Mouse (Mus musculus) monocyte, adult 2 months (primary cell): ENCODE results near the gene Gpr142.

ENCODE experiments used
- DNase-seq, 2 experiments: peaks; one replicate each; pipeline ENCODE4 v3.0.0; 2022; ENCODE audit warnings: low spot score in 2 of 2, low read depth in 1 of 2

Gpr142 gene

DNA sequence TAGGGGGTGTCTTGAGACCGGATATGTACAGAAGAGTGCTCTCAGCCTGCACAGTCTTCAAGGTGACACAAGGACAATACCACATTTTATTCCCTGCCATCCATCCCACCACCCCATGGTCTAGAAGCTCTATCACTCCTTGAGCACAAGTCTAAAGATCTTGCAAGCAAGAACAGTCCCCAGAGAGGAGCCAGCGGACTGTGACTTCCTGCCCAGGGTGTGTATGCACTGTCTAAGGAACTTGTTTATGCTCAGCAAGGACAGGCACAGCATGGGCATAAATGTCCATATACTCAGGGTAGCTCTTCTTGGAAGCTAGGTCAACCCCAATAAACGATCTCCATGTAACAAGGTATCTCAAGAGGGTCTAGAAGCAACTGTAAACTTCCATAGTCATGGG is 743 bp upstream of the Gpr142 start:
- no peak for DNase-seq

DNA sequence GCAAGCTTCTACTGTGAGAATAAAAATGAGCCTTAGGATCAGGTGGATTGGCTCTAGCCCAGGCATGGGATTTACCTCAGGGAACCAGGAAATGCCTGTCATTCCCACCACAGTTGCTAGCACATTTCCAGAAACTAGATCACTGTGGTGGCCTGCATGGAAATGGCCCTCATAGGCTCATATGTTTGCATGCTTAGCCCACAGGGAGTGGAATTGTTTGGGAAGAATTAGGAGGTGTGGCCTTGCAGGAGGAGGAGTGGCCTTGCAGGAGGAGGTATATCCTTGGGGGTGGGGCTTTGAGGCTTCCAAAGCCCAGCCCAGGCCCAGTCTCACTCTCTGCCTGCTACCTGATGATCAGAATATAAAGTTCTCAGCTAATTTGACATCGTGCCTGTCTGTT is 3.2 kb downstream of the Gpr142 start:
- no peak for DNase-seq

DNA sequence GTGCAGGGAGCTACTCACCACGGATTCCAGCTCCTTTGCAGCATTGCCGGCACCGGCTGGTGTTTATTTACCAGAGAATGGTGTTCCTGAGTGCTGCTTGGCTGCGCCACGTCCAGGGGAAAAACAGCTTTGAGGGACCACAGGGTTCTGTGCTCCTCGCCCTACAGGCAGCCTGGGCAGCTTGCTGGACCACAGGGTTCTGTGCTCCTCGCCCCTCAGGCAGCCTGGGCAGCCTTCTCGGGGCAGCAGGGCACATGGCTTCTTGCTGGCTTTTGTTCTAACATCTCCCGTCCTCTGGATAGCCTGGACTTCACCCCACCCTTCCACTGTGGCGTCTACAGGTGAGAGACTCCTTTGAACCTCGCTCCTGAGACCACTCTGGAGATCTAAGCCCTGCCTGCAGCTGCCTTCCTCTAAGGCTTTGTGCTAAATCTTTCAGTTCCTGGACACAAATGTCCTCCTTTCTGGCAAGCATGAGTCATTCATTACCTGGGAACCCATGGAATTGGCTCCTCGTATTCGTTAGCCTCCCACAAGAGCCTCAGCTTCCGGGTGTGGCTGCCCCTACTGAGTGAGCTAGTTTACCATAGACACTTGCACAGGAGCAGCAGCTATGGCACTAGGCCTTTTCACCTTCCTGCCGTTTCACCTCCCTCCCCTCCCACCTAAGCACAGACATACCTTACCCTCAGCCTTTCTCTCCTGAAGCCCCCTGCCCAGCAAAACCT is 4.0 kb downstream of the Gpr142 start:
- DNase-seq, result no peak

DNA sequence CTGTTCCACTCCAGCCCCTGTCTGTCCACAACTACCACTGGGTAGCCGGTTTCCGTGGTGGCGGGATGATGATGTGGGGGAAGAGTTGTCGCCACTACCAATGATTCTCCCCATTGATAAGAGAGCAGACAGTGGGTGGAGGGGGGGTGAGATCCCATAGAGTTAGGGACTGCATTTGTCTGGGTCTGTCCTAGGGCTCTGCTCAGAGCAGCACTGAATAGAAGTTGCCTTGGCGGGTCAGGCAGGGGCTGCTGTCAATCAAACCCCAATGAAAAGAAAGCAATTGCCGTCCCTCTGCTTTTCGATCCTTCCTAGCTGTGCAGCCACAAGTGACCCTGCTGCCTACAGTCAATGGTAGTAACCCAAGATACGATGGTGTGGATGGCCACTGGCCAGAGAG is 5.3 kb downstream of the Gpr142 start:
- no peak for DNase-seq

DNA sequence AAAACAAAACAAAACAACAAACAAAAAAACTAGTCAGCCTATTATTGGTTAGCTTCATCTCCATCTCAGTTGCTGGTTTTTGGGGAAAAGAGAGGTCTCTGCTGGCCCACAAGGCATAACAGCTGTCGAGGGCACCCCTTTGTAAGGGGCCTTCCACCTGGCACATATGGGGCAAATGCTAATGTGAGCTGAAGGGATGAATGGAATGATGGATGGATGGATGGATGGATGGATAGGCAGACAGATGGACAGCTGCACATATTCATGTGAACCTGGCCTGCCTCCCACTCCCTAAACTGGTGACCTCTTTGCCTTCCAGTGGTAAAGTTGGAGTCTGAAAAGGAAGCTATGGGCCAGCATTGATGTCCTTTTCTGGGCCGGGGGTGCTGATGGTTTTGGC is 8.3 kb downstream of the Gpr142 start:
- DNase-seq, result no peak

DNA sequence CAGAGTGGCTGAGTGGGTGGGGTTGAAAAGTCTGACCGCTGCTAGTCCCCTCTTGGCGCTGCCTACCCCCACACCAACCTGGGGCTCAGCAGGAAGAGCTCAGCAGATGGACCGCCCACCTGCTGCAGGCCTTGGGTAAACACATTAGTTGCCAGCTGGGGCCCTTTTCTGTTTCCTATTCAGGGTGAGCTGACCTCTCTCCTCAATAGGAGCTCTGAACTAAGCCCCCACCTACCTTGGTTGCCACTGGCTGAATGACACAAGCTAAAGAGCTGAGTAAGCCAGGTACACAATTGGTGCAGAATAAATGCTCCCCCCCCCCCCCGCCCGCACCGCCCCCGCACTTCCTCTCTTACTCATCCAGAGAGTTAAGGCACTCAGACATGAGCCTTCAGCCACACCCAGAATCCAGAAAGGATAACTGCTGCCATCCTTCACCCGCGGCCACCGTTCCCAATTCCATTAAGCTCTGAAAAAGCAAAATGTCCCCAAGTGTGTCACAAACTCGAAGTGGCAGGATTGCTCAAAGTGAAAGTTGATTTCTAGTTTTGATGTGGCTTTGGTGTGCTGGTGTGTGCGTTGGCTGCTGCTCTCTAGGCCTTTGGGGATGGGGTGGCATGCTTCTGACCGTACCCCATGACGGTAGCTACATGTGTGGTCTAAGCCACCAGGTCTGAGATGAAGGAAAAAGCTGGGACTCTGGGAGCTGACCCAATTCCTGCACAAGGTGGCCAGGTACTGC is 9.1 kb downstream of the Gpr142 start:
- no peak for DNase-seq

DNA sequence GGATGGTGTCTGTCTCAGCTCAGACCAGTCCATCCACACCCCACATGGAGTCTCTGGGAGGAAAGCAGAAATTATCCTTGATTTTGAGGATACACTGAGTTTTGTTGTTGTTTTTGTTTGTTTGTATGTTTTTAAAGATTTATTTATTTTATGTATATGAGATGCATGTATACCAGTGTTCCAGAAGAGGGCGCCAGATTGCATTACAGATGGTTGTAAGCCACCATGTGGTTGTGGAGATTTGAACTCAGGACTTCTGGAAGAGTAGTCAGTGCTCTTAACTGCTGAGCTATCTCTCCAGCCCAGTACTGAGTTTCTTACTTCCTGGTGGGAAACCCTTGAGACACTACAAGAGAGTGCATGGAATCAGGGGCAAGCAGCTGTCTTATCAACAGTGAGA is 10.6 kb downstream of the Gpr142 start:
- no peak for DNase-seq

DNA sequence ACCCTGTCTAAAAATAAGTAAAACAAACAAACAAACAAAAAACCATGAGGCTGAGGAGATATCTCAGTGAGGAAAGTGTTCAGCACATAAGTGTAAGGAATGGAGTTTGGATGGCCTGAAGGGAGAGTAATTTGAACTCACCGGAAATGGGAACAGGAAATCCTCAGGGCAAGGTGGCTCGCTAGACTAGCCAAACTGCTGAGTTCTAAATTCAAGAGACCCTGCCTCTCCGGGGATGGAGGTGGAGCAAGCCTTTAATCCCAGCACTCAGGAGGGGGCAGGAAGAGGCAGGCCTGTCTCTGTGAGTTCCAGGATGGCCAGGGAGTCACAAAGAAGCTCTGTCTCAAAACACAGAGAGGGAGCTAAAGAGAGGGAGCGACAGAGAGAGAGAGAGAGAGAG is 11.6 kb downstream of the Gpr142 start:
- DNase-seq, result no peak

DNA sequence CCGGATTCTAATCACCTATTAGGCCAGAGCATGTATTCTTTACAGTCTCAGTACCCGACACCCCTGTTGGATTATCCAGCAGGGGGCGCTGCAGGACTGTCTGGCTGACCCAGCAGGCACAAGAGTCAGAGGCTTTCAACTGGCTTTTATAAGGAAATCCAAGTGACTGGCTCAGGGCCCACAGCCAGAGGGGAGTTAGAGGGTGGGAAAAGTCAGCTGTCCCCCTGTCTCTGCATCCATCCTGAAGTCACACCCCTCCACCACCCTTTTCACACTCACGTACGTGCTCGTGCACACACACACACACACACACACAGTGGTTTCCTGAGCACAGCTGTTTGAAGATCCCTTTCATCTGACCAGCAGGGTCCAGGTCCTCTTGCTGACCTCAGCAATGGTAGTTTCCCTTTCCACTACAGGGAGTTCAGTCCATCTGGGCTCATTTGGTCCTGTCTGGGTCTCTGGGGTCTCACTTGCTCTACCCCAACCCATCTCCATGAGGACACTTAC is 14.1 kb downstream of the Gpr142 start:
- peak; percentile 71 to 84 for DNase-seq

DNA sequence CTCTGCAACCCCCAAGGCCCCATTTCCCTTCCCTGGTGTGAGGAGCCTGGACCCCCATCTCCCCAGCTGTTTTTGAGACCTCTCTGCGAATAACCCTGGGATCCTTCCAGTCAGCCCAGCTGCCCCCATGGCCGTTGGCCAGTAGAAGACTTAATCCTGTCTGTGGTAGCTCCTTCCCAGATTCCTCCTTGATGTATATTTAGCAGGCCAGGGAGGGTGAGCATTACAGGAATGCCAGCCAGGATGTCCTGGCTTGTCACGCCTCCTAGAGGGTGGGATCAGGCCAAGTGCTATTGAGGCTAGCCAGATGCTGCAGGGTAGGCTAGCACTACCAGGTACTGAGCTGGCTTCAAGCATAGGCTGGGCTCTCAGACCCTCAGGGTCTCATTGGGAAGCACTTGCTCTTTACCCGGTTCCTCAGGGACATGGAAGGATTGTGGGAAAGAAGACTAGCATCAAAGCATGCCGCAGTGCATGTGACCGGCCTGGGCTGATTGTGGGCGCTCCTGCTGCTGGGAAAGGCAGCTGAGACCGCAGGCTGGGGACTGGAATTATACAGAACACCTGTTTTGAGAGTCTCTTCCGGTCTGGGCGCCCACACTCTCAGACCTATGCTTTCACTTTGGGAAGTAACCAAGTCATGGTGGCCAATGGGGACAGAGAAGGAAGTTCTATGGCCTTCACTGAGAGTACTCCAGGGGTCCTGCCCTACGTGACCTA is 16.3 kb downstream of the Gpr142 start:
- no peak for DNase-seq

DNA sequence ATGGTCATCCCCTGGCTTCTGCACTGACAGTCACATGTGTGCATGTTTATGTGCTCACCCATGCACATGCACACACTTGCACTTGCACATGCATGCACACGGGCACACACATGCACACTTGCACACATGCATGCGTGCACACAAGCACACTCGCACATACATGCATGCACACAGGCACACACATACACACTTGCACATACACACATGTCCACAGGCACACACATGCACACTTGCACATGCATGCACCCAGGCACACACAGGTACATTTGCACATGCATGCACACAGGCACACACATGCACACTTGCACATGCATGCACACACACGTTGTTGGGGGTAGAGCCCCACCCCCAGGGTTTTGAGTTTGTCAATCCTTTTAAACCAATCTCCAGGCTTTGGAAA is 18.2 kb downstream of the Gpr142 start:
- no peak for DNase-seq

DNA sequence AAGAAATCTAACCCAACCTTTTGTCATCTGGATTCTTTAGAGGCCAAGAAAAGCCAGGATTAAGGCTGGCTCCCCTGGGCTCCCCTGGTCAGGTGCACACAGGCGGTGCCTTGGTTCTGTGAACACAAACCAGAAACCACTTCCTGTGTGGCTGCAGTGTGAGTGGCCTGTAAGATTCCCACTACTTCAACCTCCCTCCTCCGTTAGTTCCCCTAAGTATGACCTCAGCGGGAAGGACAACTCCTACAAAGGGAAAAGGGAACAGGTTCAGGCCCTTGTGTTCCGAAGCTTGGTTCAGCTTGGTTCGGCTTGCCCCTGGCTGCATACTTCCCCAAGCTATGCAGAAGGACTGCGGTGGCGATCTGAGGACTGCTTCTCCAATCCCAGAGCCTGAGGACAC is 19.5 kb downstream of the Gpr142 start:
- DNase-seq, result peak; percentile 46 to 59

DNA sequence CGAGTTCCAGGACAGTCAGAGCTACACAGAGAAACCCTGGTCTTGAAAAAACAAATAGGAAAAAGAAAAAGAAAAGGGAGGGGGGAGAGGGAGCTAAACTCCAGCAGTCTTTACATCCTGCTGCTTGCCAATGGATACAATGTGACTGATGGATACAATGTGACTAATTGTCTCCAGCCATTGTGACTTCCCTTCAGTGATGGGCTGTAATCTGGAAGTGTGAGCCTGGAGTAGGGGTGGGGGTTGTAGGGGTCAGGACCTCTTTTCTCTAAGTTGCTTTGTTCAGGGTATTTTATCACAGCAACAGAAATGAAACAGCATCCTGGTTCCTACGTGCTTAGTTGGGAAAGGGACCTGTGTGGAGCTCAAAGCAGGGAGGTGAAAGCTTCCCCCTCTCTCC is 20.4 kb downstream of the Gpr142 start:
- no peak for DNase-seq

DNA sequence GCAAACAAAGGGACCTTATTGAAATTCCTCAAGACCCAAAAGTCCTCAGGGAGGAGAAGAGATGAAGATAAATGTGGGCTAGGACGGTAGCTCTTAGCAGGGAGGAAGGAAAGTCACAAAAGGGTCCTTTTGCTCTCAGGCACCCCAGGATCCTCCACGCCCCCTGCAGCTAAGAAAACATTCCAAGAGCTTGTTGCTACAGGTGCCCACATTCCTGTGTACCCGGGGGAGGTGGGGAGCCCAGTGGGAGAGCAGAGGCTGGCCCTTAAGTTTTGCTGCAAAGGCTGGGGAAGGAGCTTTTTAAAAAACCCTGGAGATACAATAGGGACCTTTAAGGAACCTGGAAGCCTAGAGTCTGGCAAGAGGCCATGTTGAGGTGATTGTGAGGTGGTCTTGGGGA is 21.7 kb downstream of the Gpr142 start:
- DNase-seq, result no peak

DNA sequence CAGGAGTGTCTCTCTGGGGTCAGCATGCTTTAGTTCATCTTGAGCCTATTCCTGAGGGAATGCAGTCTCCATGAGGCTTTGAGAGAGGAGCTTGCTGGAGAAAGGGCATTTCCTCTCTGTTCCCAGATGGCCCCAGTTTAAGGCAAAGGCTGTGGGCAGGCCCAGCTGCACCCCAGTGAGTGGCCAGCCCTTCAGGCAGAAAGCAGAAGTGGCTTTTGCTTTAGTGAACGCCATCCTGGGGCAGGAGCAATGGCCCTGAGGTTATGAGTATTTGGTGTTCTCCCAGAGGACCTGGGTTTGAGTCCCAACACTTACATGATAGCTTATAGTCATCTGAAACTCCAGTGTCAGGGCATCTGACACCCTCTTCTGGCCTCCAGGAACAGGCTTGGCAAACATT is 22.6 kb downstream of the Gpr142 start:
- no peak for DNase-seq

DNA sequence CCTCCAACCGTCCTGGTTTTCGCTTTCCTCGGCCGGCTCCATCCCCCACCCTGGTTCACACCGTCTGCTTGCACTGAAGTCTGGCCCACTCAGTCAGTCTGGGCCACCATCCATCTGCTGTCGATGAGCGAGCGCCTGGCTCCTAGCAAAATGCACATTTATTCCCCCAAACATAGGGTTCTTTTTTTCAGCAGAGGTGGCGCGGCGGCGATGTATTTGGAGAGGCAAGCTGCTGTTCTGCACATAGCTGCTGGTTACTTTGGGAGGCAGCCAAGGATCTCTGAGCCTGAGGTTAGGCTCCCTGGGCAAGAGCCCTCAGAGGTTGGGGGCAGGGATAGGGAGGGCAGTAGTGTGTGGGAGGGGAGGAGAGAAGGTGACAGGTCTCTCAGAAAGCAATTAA is 24.0 kb downstream of the Gpr142 start:
- no peak for DNase-seq

DNA sequence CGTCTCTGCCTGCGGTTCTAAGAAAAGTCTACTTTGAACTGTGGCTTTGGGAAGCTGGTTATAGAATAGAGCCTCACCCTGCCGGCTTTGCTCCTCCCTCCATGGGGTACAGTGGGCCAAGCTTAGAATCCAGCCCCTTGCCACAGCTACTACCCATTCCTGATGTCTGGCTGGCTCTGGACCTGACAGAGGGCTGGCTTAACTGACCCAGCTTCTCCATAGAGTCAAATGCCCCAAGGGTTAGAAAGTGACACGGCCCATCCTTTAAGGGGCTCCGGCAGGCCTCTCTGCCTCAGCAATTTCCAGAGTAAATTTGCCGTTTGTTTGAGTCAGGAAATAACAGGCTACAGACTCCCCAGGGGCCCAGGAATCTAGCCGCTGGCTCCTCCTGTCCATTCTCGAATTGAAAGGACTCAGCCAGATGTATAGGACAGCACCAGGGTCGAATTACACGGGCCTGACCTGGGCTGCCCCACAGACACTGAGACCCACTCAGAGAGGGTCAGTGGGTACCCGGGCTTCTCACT is 24.5 kb downstream of the Gpr142 start:
- DNase-seq, result no peak

DNA sequence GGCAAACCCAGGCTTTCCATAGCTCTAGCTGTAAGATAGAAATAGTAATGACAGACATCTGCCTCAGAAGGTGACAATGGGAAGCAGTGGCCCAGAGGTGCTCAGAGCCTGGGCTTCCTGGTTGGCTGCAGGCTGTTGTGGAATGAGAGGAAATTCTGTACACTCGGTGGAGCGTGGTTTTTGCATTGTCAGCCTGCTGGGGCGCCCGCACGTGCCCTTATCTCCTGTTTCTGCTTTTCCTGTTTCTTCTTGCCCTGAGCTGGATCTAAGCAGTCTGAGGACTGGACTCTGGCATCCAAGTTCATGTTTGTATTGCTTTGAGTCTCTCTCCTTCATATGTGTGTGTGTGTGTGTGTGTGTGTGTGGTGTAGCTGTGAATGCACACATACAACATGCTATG is 28.0 kb downstream of the Gpr142 start:
- no peak for DNase-seq

DNA sequence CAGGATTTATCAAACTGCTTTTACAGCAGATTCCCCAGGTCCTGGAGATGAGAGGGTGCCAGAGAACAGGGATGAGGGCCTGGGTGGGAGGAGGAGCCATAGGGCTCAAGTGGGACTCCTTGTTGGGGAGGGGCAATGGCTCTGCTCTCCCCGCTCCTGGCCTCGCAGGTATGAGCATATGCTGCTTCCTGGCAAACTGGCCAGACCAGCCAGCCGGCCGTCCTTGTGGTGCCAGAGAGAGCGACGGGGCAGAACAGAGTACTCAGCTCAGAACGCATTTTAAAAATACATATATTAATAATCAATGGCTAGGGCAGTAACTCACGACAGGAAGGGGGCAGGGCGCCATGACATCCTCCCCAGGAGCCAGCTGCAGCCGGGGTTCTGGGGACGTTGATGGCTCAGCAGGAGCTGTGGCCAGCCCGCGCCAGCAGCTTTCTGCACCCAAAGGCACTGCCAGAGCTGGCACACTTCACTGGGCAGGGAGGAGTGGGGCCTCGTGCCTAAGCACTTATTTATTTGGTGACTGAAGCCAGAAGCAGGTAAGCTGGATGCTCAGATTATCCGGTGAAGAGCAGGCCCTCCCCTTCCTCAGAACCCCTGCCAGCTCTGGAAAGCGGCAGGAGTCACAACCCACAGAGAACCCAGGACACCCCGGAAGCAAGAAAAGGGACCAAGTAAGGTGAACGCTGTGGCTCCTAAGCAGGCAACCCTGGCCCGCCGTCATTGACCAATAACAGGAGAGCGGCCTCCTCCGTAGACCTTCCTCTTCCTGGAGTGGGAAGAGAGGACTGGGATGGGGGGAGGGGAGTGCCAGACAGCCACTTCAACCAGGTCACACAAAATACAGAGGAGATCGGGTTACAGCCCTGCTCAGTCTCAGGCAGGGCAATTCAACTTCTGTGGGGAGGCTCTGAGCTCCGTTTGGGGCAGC is 31.0 kb downstream of the Gpr142 start:
- DNase-seq, result no peak

DNA sequence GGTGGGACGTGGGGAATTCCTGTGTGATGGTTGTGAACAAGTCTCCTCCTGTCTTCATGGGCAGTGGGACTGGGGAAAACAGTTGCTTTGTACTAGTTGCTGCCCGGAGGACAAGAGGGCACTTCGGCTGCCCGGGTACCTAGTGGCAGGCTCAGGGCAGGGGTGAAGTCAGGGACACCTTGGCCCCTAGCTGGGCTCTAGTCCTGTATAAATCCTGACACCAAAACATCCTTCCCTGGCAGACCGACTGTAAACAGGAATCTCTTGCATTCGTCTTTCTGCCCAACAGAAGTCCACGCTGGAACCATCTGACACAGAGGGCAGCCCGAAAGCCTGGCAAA is 31.7 kb downstream of the Gpr142 start:
- DNase-seq, result no peak

DNA sequence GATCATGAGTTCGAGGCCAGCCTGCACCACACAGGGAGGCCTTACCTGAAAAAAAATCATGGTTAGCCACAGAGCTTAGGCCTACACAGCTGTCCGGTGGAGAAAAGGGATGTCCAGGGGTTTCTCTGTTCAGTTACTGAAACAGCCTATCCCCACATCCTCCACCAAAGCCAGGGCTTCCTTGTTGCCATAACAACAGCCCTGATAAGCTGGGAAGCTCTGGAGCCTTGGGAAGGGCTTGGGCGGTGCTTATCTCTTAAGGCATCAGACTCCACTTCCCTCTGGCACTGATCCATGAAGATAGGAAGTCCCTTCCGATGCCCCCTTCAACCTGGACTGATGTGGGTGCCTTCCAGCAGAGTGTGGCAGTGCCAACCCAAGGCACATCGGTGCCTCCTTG is 34.4 kb downstream of the Gpr142 start:
- no peak for DNase-seq
